Mouse (Mus musculus): ENCODE measurements around the gene Klhl35.
"Not testable (repeated sequence)": the region's sequence is repeated elsewhere in the genome, so short reads cannot be mapped to it uniquely, and the experiment has no call there.

Gene Klhl35

DNA sequence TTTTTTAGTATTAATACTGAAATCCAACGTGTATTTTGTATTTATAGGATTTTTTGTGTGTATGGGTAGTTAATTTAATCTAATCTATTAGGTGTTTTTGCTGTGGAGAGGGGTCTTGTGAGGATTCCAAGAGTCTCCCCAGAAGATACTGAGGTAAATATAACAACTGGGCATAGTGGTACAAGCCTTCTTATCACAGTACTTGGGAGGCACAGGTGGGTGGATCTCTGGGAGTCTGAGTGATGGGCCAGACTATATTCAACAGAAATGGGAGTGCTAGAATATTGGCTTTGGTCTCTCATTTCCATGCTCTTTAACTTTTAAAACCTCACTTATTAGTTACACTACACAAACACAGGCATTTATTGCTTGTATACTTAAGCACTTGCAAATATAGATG lies 35.3 kb downstream of the Klhl35 start:
- no peak for DNase-seq

GRCm38 (mm10) chr7:99504556-99504955 lies 38.8 kb downstream of the Klhl35 start:
- DNase-seq = no peak

DNA sequence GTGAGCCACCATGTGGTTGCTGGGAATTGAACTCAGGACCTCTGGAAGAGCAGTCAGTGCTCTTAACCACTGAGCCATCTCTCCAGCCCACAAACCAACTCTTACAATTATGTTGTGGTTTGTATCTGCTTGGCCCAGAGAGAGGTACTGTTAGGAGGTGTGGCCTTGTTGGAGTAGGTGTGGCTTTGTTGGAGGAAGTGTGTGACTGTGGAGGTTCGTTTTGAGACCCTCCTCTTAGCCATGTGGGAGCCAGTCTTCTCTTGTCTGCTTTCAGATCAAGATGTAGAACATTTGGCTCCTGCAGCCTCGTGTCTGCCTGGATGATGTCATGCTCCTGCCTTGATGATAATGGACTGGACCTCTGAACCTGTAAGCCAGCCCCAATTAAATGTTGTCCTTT lies 42.4 kb downstream of the Klhl35 start:
- not testable (repeated sequence) for DNase-seq

DNA sequence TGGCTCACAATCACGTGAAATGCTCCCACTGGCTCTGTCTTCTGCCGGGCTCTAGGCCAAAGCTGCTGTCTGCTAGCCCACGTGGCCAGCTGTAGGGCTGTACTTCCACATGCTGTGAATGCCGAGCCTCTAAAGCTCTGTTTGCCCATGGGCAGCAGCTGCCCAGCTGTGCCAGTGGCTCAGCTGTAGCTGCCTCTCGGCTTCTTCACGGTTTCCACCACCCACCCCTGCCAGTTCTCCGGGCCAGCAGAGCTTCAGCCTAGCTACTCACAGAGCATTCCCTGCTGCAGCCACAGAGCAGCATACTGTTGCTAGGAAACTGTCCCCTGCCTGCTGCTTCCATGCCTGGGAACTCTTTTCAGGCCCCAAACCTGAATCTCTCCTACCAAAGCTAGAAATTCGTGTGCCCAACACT lies 44.3 kb downstream of the Klhl35 start:
- no peak for DNase-seq

DNA sequence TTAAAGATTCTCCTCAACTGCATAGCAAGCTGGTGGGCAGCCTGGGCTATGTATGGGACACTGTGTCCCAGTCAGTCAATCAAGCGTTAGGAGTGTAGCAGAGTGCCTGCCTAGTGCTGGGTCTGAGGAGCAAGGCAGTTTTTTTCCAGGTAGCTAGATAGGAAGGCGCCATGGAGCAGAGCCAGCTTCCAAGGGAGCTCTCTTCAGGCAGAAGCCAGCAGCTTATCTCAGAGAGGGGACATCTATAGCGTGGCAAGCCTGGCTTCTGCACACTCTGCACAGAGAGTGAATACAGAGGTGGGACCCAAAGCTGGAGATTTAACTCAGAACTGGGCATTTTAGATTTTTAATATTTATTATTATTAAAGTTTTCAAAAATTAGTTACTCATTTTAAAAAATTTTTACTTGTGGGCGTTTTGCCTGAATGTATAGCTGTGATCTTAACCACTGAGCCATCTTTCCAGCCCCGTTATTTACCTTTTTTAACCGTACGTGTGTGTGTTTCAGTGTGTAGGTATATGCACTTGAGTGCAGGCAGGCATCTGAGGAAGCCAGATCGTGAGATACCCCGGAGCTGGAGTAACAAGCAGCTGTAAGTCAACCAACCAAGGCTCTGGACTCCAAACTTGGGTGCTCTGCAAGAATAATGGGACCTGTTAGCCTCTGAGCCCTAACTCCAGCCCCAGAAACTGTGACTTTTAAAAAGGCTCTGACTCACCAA lies 50.4 kb downstream of the Klhl35 start:
- no peak for DNase-seq

DNA sequence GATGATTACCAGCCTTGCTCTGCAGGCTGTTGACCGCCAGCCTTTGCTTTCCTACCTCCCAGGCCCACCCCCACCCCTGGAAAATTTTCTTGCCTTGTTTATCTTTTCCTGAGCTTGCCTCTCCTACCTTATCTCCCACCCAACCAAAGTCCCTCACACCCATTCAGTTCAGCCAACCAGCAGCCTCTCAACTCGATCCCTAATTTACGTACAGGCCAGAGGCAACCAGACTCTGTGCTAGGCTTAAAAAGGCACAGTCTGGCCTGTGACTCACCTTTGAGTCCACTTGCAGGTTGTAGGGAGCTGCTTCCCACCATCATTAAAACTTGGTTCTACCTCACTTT lies 51.0 kb downstream of the Klhl35 start:
- DNase-seq = no peak

- DNase-seq = no peak
Observed at GRCm38 (mm10) chr7:99518954-99519644, 53.3 kb downstream of the Klhl35 start.

- no peak for DNase-seq
Observed at GRCm38 (mm10) chr7:99523121-99523520, 57.3 kb downstream of the Klhl35 start.
